Mouse (Mus musculus) embryonic facial prominence, embryonic 12.5 days (tissue): ENCODE measurements around the gene Prpf31. TPM values are rescaled to one million over a fixed set of nuclear protein-coding genes. Genes with fewer than 3 reads are reported as not detected.

Experiments
- ATAC-seq: fragments of 200-750 bp; cut with Nextera tagmentation; 2 replicates; pipeline ENCODE4 v1.8.0; 2017; ENCODE audit not compliant: insufficient number of reproducible peaks, insufficient read depth, low FRiP score, low TSS enrichment
- H3K27ac ChIP-seq: fragments of 300-500 bp; sonication (generic); 2 replicates; pipeline ENCODE4 v1.5.1; 2016; ENCODE audit warnings: mild to moderate bottlenecking
- H3K27me3 ChIP-seq: fragments of 300-500 bp; sonication (generic); 2 replicates; pipeline ENCODE4 v1.6.1; 2016; ENCODE audit warnings: mild to moderate bottlenecking, moderate library complexity
- H3K36me3 ChIP-seq: fragments of 300-500 bp; sonication (generic); 2 replicates; pipeline ENCODE4 v1.6.1; 2016; ENCODE audit warnings: mild to moderate bottlenecking
- H3K4me1 ChIP-seq: fragments of 300-500 bp; sonication (generic); 2 replicates; pipeline ENCODE4 v1.6.1; 2016
- H3K4me2 ChIP-seq: fragments of 300-500 bp; sonication (generic); replicated peaks from 2 replicates; pipeline ENCODE4 v1.6.1; 2016; ENCODE audit warnings: mild to moderate bottlenecking, moderate library complexity
- H3K4me3 ChIP-seq: fragments of 300-500 bp; sonication (generic); 2 replicates; pipeline ENCODE4 v1.5.1; 2016; ENCODE audit warnings: mild to moderate bottlenecking
- H3K9ac ChIP-seq: fragments of 300-500 bp; sonication (generic); 2 replicates; pipeline ENCODE4 v1.6.1; 2016; ENCODE audit warnings: mild to moderate bottlenecking, moderate library complexity
- H3K9me3 ChIP-seq: fragments of 300-500 bp; sonication (generic); 2 replicates; pipeline ENCODE4 v1.6.1; 2016; ENCODE audit warnings: mild to moderate bottlenecking, moderate library complexity
- WGBS: fragments of 180-500 bp; shearing (Covaris S2); methylation state at CpG from one replicate; pipeline ENCODE4 v1.1.7; 2016; 5-methylcytosine and 5-hydroxymethylcytosine counted together
- polyA plus RNA-seq: library from polyadenylated mRNA; unstranded; fragments of >200 nt; fragmentation: Nextera tagmentation; extraction: Ambion mirVana; gene quantifications from 2 replicates; pipeline ENCODE4 v1.2.1, GENCODE M21; 2016

Gene Prpf31
- polyA plus RNA-seq, 1 experiment from 2014 or later = 130 TPM

GRCm38 (mm10) chr7:3630478-3630815 is 662 bp downstream of the Prpf31 start:
- H3K27me3 ChIP-seq = no peaks in the 10 kb centered on the region
- H3K4me1 ChIP-seq = peaks cover 21% of the 10 kb centered on the region
- no peak for ATAC-seq
- WGBS = 65% methylated on average over 3 of the region's 3 CpGs
- H3K9me3 ChIP-seq = no peaks in the 10 kb centered on the region
- no peak overlapping the region for H3K27ac ChIP-seq
- H3K9ac ChIP-seq = peak overlapping the region; percentile 78
- H3K36me3 ChIP-seq = peaks cover 32% of the 10 kb centered on the region
- H3K4me2 ChIP-seq = peak overlapping the region; percentile 93
- H3K4me3 ChIP-seq = peak overlapping the region; percentile 73

DNA sequence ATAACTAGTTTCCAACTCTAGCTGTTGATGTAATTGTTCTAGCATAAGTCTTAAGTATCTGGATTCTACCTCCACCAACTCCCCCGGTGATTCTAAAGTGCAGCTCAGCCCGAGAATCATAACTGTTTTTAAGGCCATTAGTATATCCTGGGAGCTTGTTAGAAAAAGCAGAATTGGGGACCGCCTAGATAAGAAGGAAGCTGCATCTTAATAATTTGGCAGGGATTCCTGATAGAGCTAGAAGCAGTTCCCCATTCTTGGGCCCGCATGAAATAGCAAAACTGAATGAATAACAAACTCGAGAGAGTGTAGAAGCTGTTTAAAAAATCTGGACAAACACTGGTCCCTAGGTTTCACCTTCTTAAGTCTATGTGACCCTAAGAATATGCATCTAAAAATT is 13.6 kb downstream of the Prpf31 start:
- 78% methylated on average over 5 of the region's 5 CpGs for WGBS
- Histone ChIP-seq H3K27me3 (no peaks in the 10 kb centered on the region), H3K9ac (no peak overlapping the region), H3K4me2 (no peak overlapping the region), H3K4me1 (peaks cover 20% of the 10 kb centered on the region), H3K27ac (no peak overlapping the region), H3K9me3 (no peaks in the 10 kb centered on the region), H3K36me3 (peaks cover 46% of the 10 kb centered on the region), H3K4me3 (no peak overlapping the region)
- no peak for ATAC-seq

- H3K4me1 ChIP-seq = peaks cover 24% of the 10 kb centered on the region
- no peaks in the 10 kb centered on the region for H3K27me3 ChIP-seq
- peak overlapping the region; percentile 98 for H3K4me3 ChIP-seq
- no peak overlapping the region for H3K9ac ChIP-seq
- H3K9me3 ChIP-seq = no peaks in the 10 kb centered on the region
- H3K27ac ChIP-seq = 0 out of 2 replicates have a peak overlapping the region, but pooled peaks have one; percentile 59
- WGBS = 28% methylated on average over 9 of the region's 9 CpGs
- H3K4me2 ChIP-seq = peak overlapping the region; percentile 62
- no peak for ATAC-seq
- peaks cover 46% of the 10 kb centered on the region for H3K36me3 ChIP-seq
These were observed 14.1 kb downstream of the Prpf31 start for GRCm38 (mm10) chr7:3643843-3644242.

DNA sequence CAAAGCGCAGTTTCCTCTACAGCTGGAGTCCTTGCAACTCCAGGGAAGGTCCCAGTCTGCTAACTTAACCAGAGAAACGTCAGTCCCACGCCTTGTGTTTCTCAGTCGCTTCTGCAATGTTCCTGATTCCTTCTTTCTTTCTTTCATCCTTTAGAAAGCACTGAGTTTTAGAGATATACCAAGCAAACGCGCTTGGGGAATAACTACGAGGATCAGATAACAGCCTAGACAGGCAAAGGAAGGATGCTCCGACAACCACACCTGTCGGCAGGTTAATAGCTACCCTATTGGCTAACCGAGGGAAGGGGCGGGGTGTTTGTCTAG is 14.5 kb downstream of the Prpf31 start:
- Histone ChIP-seq H3K9ac (0 out of 2 replicates have a peak overlapping the region, but pooled peaks have one; percentile 8), H3K9me3 (no peaks in the 10 kb centered on the region), H3K4me1 (peaks cover 27% of the 10 kb centered on the region), H3K27me3 (no peaks in the 10 kb centered on the region), H3K27ac (0 out of 2 replicates have a peak overlapping the region, but pooled peaks have one; percentile 59), H3K4me2 (peak overlapping the region; percentile 62), H3K36me3 (peaks cover 42% of the 10 kb centered on the region), H3K4me3 (peak overlapping the region; percentile 98)
- ATAC-seq = no peak
- WGBS = 2% methylated on average over 11 of the region's 11 CpGs

- Histone ChIP-seq H3K9ac (peak within 1 kb of the TSS; percentile 99), H3K4me2 (peak within 1 kb of the TSS; percentile 86), H3K4me1 (peaks cover 27% of the 10 kb centered on the region), H3K27ac (peak within 1 kb of the TSS; percentile 97), H3K36me3 (peaks cover 36% of the 10 kb centered on the region), H3K27me3 (no peaks in the 10 kb centered on the region), H3K9me3 (no peaks in the 10 kb centered on the region), H3K4me3 (peak within 1 kb of the TSS; percentile 98)
- ATAC-seq = peak; percentile 99
- WGBS = under 1% methylated on average over 57 of the region's 58 CpGs
These were observed 15.1 kb downstream of the Prpf31 start, which contains the start of gene Cnot3 for GRCm38 (mm10) chr7:3644672-3645487. Gene Cnot3, plus strand, starts transcription at chr7:3645268.

- Histone ChIP-seq H3K4me3 (peak overlapping the region; percentile 98), H3K27ac (peak overlapping the region; percentile 97), H3K4me2 (peak overlapping the region; percentile 86), H3K4me1 (peaks cover 27% of the 10 kb centered on the region), H3K36me3 (peaks cover 36% of the 10 kb centered on the region), H3K27me3 (no peaks in the 10 kb centered on the region), H3K9me3 (no peaks in the 10 kb centered on the region), H3K9ac (peak overlapping the region; percentile 99)
- ATAC-seq = no peak
- WGBS = under 1% methylated on average over 45 of the region's 58 CpGs
These were observed 15.8 kb downstream of the Prpf31 start for GRCm38 (mm10) chr7:3645488-3646025.

DNA sequence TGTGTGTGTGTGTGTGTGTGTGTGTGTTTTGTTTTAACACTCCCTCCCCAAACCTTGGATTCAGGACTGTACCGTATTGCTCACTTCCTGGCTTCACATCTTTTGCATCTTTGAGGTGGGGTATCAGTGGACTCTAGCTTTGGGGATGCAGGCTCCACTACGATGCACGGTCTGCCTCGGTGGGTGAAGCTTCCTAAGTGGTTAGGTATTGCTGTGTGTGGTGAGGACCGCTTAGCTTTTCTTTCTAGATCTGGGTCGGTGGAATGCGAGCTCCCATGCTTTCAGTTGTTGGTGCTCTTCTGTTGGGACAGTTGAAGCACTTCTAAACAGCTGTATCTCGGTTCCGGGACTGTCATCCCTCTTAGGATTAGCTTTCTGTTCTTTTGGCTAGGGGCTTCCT is 16.4 kb downstream of the Prpf31 start:
- Histone ChIP-seq H3K4me1 (peaks cover 27% of the 10 kb centered on the region), H3K9ac (peak overlapping the region; percentile 99), H3K9me3 (no peaks in the 10 kb centered on the region), H3K36me3 (peaks cover 36% of the 10 kb centered on the region), H3K4me3 (peak overlapping the region; percentile 98), H3K27me3 (no peaks in the 10 kb centered on the region), H3K4me2 (peak overlapping the region; percentile 86), H3K27ac (peak overlapping the region; percentile 97; the same call in 1 of the 2 replicates)
- ATAC-seq = no peak
- WGBS = 17% methylated on average over 9 of the region's 9 CpGs

DNA sequence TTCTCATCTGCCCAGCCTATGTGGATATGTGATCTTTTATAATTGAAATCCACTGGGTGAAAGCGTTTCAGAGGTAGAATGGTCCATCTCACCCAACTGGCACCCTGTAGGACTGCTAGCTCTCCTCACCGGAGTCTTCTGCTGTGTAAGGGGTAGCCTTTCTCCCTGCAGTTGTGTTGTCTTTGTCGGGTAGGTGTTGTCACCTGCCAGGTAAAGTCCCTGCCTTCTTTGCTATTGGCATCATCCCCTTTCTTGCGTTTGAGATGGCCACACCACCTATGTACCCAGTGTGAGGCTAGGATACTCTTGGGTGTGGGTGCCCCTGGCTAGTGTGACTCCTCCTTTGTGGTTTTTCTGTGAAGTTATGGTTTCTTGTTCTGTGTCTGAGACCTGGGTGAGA is 16.9 kb downstream of the Prpf31 start:
- peak overlapping the region; percentile 99 for H3K9ac ChIP-seq
- no peak overlapping the region for H3K27ac ChIP-seq
- 73% methylated on average over 4 of the region's 4 CpGs for WGBS
- H3K4me1 ChIP-seq = peaks cover 27% of the 10 kb centered on the region
- no peaks in the 10 kb centered on the region for H3K9me3 ChIP-seq
- H3K4me3 ChIP-seq = peak overlapping the region; percentile 98
- H3K36me3 ChIP-seq = peaks cover 36% of the 10 kb centered on the region
- no peak for ATAC-seq
- H3K4me2 ChIP-seq = peak overlapping the region; percentile 86
- H3K27me3 ChIP-seq = no peaks in the 10 kb centered on the region

DNA sequence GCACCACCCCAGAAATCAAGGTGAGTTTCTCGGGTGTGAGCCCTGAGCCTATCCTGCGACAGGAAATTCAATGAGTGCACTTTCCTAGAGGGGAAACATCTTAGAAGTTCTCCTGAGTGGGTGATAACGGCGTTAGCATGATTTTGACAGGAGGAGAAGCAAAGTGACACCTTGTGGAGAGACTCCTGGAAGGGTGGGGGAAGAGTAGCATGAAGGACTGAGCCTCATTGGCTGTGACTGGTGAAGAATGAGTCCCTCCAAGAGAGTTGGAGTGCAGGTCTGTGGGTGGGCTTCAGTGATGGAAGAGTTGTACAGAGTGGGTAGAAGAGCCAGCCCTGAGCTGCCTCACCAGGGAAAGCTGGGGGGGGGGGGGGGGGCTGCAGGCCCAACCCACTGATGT is 27.2 kb downstream of the Prpf31 start:
- no peak for ATAC-seq
- Histone ChIP-seq H3K4me3 (no peak overlapping the region), H3K36me3 (peaks cover 98% of the 10 kb centered on the region), H3K9me3 (no peaks in the 10 kb centered on the region), H3K27me3 (no peaks in the 10 kb centered on the region), H3K9ac (no peak overlapping the region), H3K27ac (no peak overlapping the region), H3K4me1 (no peaks in the 10 kb centered on the region), H3K4me2 (no peak overlapping the region)
- WGBS = 88% methylated on average over 4 of the region's 4 CpGs

- Histone ChIP-seq H3K9me3 (no peaks in the 10 kb centered on the region), H3K27me3 (no peaks in the 10 kb centered on the region), H3K4me3 (no peak overlapping the region), H3K27ac (no peak overlapping the region), H3K36me3 (peaks cover 95% of the 10 kb centered on the region), H3K4me2 (no peak overlapping the region), H3K9ac (no peak overlapping the region), H3K4me1 (peaks cover 2% of the 10 kb centered on the region)
- 97% methylated on average over 14 of the region's 14 CpGs for WGBS
- no peak for ATAC-seq
These were observed 28.8 kb downstream of the Prpf31 start for GRCm38 (mm10) chr7:3658578-3658977.

GRCm38 (mm10) chr7:3664524-3665214 is 34.9 kb downstream of the Prpf31 start:
- Histone ChIP-seq H3K27ac (peak overlapping the region; percentile 88), H3K9me3 (no peaks in the 10 kb centered on the region), H3K27me3 (no peaks in the 10 kb centered on the region), H3K4me1 (peaks cover 11% of the 10 kb centered on the region), H3K4me3 (peak overlapping the region; percentile 72), H3K4me2 (peak overlapping the region; percentile 73), H3K9ac (peak overlapping the region; percentile 79), H3K36me3 (peaks cover 34% of the 10 kb centered on the region)
- 35% methylated on average over 15 of the region's 15 CpGs for WGBS
- ATAC-seq = peak; percentile 11; the same call in 1 of the 2 replicates
